Mouse (Mus musculus) thymus, postnatal 0 days (tissue): ENCODE results near the gene Trp53. TPM values are rescaled to one million over a fixed set of nuclear protein-coding genes. Genes with fewer than 3 reads are reported as not detected.
A peak's percentile ranks its signal among the peaks of the same experiment; 100 is the strongest.
"Not testable (repeated sequence)": the region's sequence is repeated elsewhere in the genome, so short reads cannot be mapped to it uniquely, and the experiment has no call there.

ENCODE experiments used
- DNase-seq: peaks from one replicate; pipeline ENCODE4 v3.0.0-alpha.2; 2015; ENCODE audit warnings: low spot score
- polyA plus RNA-seq: library from polyadenylated mRNA; unstranded; fragments of >200 nt; fragmentation: Nextera tagmentation; extraction: Ambion mirVana; gene quantifications from 2 replicates; pipeline ENCODE4 v1.2.1, GENCODE M21; 2015

Gene Trp53
- 138 and 165 TPM in 2 replicates for polyA plus RNA-seq

DNA sequence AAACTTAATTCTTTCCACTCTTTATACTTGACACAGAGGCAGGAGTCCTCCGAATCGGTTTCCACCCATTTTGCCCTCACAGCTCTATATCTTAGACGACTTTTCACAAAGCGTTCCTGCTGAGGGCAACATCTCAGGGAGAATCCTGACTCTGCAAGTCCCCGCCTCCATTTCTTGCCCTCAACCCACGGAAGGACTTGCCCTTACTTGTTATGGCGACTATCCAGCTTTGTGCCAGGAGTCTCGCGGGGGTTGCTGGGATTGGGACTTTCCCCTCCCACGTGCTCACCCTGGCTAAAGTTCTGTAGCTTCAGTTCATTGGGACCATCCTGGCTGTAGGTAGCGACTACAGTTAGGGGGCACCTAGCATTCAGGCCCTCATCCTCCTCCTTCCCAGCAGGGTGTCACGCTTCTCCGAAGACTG is at the start of gene Trp53, which contains the start of gene Wrap53:
Trp53 (plus strand) TSS at position 269 of the 424 bp plus-strand sequence.
Wrap53 (minus strand) TSS at position 165 of the 424 bp plus-strand sequence.
- peak; percentile 93 for DNase-seq

GRCm38 (mm10) chr11:69530755-69531154 is 49.4 kb upstream of the Trp53 start:
- DNase-seq, result not testable (repeated sequence)

GRCm38 (mm10) chr11:69532480-69533150 is 47.5 kb upstream of the Trp53 start:
- DNase-seq, result no peak

DNA sequence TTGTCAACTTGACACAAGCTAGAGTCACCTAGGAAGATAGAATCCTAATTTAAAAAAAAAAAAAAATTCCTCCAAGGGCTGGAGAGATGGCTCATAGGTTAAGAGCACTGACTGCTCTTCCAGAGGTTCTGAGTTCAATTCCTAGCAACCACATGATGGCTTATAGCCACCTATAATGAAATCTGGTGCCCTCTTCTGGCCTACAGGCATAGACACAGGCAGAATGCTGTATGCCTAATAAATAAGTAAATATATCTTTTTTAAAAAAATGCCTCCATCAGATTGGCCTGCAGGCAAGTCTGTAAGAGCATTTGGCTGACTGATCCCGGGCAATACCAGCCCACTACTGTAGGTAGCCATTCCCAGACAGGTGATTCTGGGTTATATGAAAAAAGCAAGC is 45.2 kb upstream of the Trp53 start:
- DNase-seq, result no peak

GRCm38 (mm10) chr11:69540700-69541099 is 39.5 kb upstream of the Trp53 start:
- DNase-seq, result no peak

- not testable (repeated sequence) for DNase-seq
These were observed 38.4 kb upstream of the Trp53 start for GRCm38 (mm10) chr11:69541741-69542140.

DNA sequence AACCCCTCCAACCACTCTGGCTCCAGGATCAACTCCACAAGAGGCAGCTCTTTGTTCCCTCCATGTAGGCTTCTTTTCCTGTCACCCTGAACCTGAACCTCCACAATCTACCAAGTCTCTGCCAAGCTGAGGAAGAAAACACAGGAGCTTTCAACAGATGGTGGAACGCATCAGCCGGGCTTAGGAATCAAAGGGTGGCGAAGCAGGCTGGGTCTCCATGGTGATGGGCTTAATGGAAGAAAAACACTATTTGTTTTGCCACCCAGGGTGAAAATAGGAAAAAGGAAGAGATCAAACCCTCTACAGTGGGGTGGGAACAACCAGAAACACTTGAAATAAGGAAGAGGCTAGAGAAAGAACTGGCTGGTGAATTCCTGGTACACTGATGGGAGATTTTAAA is 36.6 kb upstream of the Trp53 start:
- no peak for DNase-seq

DNA sequence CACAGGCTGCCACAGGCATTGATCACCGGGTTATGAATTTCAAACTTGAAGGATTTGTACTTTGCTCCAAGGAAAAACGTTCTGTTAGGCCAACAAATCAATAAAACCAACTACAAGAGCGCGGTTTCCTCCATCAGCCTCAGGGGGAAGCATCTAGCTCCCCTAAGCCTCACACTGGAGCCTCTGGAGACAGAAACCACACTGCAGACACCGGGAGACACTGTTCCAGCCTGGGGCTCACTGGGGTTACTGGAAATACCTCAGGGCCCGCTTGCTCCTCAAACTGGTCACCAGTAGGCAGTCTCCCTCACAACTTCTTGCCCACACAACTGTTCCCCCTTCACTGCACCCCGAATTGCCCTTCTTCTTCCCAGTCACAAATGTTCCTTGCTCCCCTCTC is 34.2 kb upstream of the Trp53 start:
- DNase-seq, result no peak

GRCm38 (mm10) chr11:69546423-69547053 is 33.6 kb upstream of the Trp53 start:
- DNase-seq, result peak; percentile 72

- peak; percentile 45 for DNase-seq
These were observed 33.1 kb upstream of the Trp53 start for GRCm38 (mm10) chr11:69547071-69547470.

- no peak for DNase-seq
These were observed 31.0 kb upstream of the Trp53 start, which contains the start of gene Dnah2 for GRCm38 (mm10) chr11:69549060-69549656. Gene Dnah2 (minus strand): TSS chr11:69549110.

- DNase-seq, result no peak
These were observed 28.8 kb upstream of the Trp53 start for GRCm38 (mm10) chr11:69551310-69551709.

- peak; percentile 57 for DNase-seq
These were observed 27.4 kb upstream of the Trp53 start for GRCm38 (mm10) chr11:69552622-69553340.

DNA sequence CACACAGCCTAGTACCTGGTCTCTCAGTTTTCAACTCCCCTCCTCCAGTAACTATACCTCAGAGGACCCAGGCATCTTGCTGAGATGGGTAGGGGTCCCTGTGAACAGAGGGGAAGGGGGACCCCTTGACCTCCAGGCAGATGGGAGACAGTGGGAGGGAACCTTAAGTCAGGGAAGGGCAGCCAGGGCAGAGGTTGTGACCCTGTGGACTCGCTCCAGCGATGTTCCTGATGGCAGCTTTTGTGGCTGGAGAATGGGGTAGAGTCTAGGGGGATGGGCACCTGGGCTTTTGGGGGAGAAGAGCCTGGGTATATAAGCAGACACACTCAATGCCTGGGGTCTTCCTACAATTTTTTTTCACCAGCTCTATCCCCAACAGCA is 26.8 kb upstream of the Trp53 start:
- DNase-seq, result no peak

GRCm38 (mm10) chr11:69554539-69555140 is 25.5 kb upstream of the Trp53 start:
- DNase-seq, result no peak

DNA sequence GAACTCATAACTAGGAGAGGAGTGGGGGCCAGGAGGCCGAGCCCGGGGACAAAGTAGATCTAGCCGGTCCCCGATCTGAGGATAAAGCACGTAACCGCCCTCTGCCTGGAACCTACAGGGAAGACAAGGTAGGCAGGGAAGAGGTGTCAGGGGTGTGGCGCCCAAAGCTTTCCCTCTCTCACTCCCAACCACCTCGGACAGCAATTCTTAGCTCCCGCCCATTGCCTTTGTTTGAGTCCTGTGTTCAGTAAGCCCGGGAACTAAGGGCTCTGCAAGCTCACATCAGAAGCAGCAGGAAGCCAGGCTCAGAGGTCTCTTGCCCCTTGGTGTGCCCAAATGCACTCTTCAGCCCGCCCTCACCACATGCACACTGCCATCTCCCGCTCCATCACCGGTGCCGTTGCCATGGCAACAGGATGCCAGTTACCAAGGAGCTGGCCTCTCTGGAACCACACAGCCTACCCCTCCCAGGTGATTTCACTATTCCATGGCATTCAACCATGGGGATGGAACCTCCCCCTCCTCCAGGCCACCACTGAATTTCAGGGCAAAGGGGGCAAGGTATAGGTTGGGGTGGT is 22.7 kb upstream of the Trp53 start:
- no peak for DNase-seq

GRCm38 (mm10) chr11:69558756-69559155 is 21.4 kb upstream of the Trp53 start:
- DNase-seq, result no peak

- DNase-seq, result no peak
These were observed 21.0 kb upstream of the Trp53 start for GRCm38 (mm10) chr11:69559183-69559582.

GRCm38 (mm10) chr11:69559851-69560765 is 20.1 kb upstream of the Trp53 start, which contains the start of gene Efnb3:
Gene Efnb3 (minus strand): TSS chr11:69560205.
- DNase-seq, result no peak
